In genomic region chr6:7082467-7083259, GRCm38 (mm10) we compare ENCODE assay signal across 16 mouse cellular contexts.
DNase-seq lines count a peak whose midpoint lies in the region; ATAC-seq lines count a peak whose summit lies in the region.
"Had no signal": no experiment of that assay in that cellular context is flagged by ENCODE, and none has a peak within 500 bp of the region (broad histone marks: within the 10 kb centered on the region; RNA-seq: fewer than 3 reads in every experiment).

No protein-coding gene starts in this region.

- H3K27me3 ChIP-seq in neural tube, embryonic 11.5 days (ENCODE audit: control insufficient read depth, insufficient read depth, low read length), result no peaks in the 10 kb centered on the region
- H3K27me3 ChIP-seq in hindbrain, embryonic 12.5 days, result no peaks in the 10 kb centered on the region
- no peaks in the 10 kb centered on the region for H3K27me3 ChIP-seq in midbrain, embryonic 13.5 days
- H3K27me3 ChIP-seq in neural tube, embryonic 15.5 days (replicated peaks), result no peaks in the 10 kb centered on the region
- no peaks in the 10 kb centered on the region for H3K27me3 ChIP-seq in kidney, embryonic 16.5 days (ENCODE audit: insufficient read depth, low read length)
- H3K27me3 ChIP-seq: embryonic facial prominence, embryonic 12.5 days; heart, embryonic 12.5 days; liver, embryonic 12.5 days had no signal

- DNase-seq in neural tube, embryonic 11.5 days (ENCODE audit: low spot score), result no peak
- DNase-seq in neural tube, embryonic 10.5 days (ENCODE audit: extremely low spot score, low spot score), result no peak
- no peak for DNase-seq in urinary bladder, postnatal 36 days (ENCODE audit: low spot score in 2 of 2)
- DNase-seq in right cerebral cortex, postnatal 10 days (ENCODE audit: low spot score in 2 of 2), result no peak
- DNase-seq: cerebellum, postnatal 10 days; kidney, postnatal 10 days; thymus, postnatal 14 days had no signal

- H3K4me1 ChIP-seq in neural tube, embryonic 11.5 days (ENCODE audit: control insufficient read depth, insufficient read depth, low read length), result no peaks in the 10 kb centered on the region
- no peaks in the 10 kb centered on the region for H3K4me1 ChIP-seq in hindbrain, embryonic 12.5 days
- H3K4me1 ChIP-seq in midbrain, embryonic 13.5 days (replicated peaks), result 0 out of 2 replicates have a peak, but pooled peaks cover 7% of the 10 kb centered on the region
- no peaks in the 10 kb centered on the region for H3K4me1 ChIP-seq in neural tube, embryonic 15.5 days
- no peaks in the 10 kb centered on the region for H3K4me1 ChIP-seq in kidney, embryonic 16.5 days (ENCODE audit: insufficient read depth, low read length)
- H3K4me1 ChIP-seq: embryonic facial prominence, embryonic 12.5 days; heart, embryonic 12.5 days; limb, embryonic 10.5 days; liver, embryonic 12.5 days had no signal

- H3K27ac ChIP-seq in neural tube, embryonic 11.5 days (ENCODE audit: low read depth, low read length), result no peak overlapping the region
- H3K27ac ChIP-seq in hindbrain, embryonic 12.5 days, result no peak overlapping the region
- H3K27ac ChIP-seq in midbrain, embryonic 13.5 days, result no peak overlapping the region
- no peak overlapping the region for H3K27ac ChIP-seq in neural tube, embryonic 15.5 days (replicated peaks)
- no peak overlapping the region for H3K27ac ChIP-seq in kidney, embryonic 16.5 days (ENCODE audit: low read length)
- H3K27ac ChIP-seq: embryonic facial prominence, embryonic 12.5 days; limb, embryonic 10.5 days; liver, embryonic 12.5 days had no signal

- H3K9ac ChIP-seq in neural tube, embryonic 11.5 days (ENCODE audit: low read length), result no peak overlapping the region
- no peak overlapping the region for H3K9ac ChIP-seq in hindbrain, embryonic 12.5 days
- H3K9ac ChIP-seq in midbrain, embryonic 13.5 days (replicated peaks), result no peak overlapping the region
- no peak overlapping the region for H3K9ac ChIP-seq in neural tube, embryonic 15.5 days (replicated peaks)
- no peak overlapping the region for H3K9ac ChIP-seq in kidney, embryonic 16.5 days (replicated peaks; ENCODE audit: low read length)
- H3K9ac ChIP-seq: embryonic facial prominence, embryonic 12.5 days; heart, embryonic 12.5 days; liver, embryonic 12.5 days had no signal

- peak; percentile 68; the same call in 1 of the 2 replicates for ATAC-seq in neural tube, embryonic 11.5 days (ENCODE audit: insufficient read depth, low FRiP score, low TSS enrichment)
- peak; percentile 86 for ATAC-seq in hindbrain, embryonic 12.5 days (ENCODE audit: low FRiP score)
- ATAC-seq in midbrain, embryonic 13.5 days, result peak; percentile 93
- peak; percentile 70; the same call in 1 of the 2 replicates for ATAC-seq in neural tube, embryonic 15.5 days (ENCODE audit: low FRiP score)
- ATAC-seq in kidney, embryonic 16.5 days (ENCODE audit: low FRiP score, low TSS enrichment), result no peak
- ATAC-seq: intestine, embryonic 16.5 days; liver, embryonic 12.5 days had no signal

- WGBS in neural tube, embryonic 11.5 days, result 66% methylated on average over 5 of the region's 5 CpGs
- WGBS in hindbrain, embryonic 12.5 days, result 59% methylated on average over 5 of the region's 5 CpGs
- WGBS in midbrain, embryonic 13.5 days, result 51% methylated on average over 5 of the region's 5 CpGs
- WGBS in neural tube, embryonic 15.5 days, result 55% methylated on average over 5 of the region's 5 CpGs
- 63% methylated on average over 5 of the region's 5 CpGs for WGBS in kidney, embryonic 16.5 days

- H3K36me3 ChIP-seq in neural tube, embryonic 11.5 days (ENCODE audit: control insufficient read depth, insufficient read depth, low read length), result no peaks in the 10 kb centered on the region
- no peaks in the 10 kb centered on the region for H3K36me3 ChIP-seq in hindbrain, embryonic 12.5 days
- no peaks in the 10 kb centered on the region for H3K36me3 ChIP-seq in midbrain, embryonic 13.5 days
- no peaks in the 10 kb centered on the region for H3K36me3 ChIP-seq in neural tube, embryonic 15.5 days
- no peaks in the 10 kb centered on the region for H3K36me3 ChIP-seq in kidney, embryonic 16.5 days (ENCODE audit: insufficient read depth, low read length)
- H3K36me3 ChIP-seq: embryonic facial prominence, embryonic 12.5 days; heart, embryonic 12.5 days; limb, embryonic 10.5 days; liver, embryonic 12.5 days had no signal

- H3K4me3 ChIP-seq in neural tube, embryonic 11.5 days (ENCODE audit: low read depth, low read length), result no peak overlapping the region
- H3K4me3 ChIP-seq in hindbrain, embryonic 12.5 days, result no peak overlapping the region
- H3K4me3 ChIP-seq in midbrain, embryonic 13.5 days (replicated peaks), result no peak overlapping the region
- H3K4me3 ChIP-seq in neural tube, embryonic 15.5 days (replicated peaks), result no peak overlapping the region
- H3K4me3 ChIP-seq in kidney, embryonic 16.5 days (ENCODE audit: low read length), result no peak overlapping the region
- H3K4me3 ChIP-seq: embryonic facial prominence, embryonic 12.5 days; heart, embryonic 12.5 days; limb, embryonic 10.5 days; liver, embryonic 12.5 days had no signal

- H3K4me2 ChIP-seq in neural tube, embryonic 11.5 days (ENCODE audit: low read depth), result no peak overlapping the region
- H3K4me2 ChIP-seq in hindbrain, embryonic 12.5 days (replicated peaks), result no peak overlapping the region
- H3K4me2 ChIP-seq in midbrain, embryonic 13.5 days (replicated peaks), result no peak overlapping the region
- no peak overlapping the region for H3K4me2 ChIP-seq in neural tube, embryonic 15.5 days
- H3K4me2 ChIP-seq in kidney, embryonic 16.5 days (replicated peaks; ENCODE audit: low read depth, low read length), result no peak overlapping the region
- H3K4me2 ChIP-seq: embryonic facial prominence, embryonic 12.5 days; heart, embryonic 12.5 days; liver, embryonic 12.5 days had no signal

- no peaks in the 10 kb centered on the region for H3K9me3 ChIP-seq in neural tube, embryonic 11.5 days (ENCODE audit: control insufficient read depth, low read length)
- H3K9me3 ChIP-seq in hindbrain, embryonic 12.5 days (replicated peaks), result no peaks in the 10 kb centered on the region
- H3K9me3 ChIP-seq in midbrain, embryonic 13.5 days, result no peaks in the 10 kb centered on the region
- no peaks in the 10 kb centered on the region for H3K9me3 ChIP-seq in neural tube, embryonic 15.5 days (replicated peaks)
- H3K9me3 ChIP-seq in kidney, embryonic 16.5 days (ENCODE audit: low read length), result no peaks in the 10 kb centered on the region
- H3K9me3 ChIP-seq: embryonic facial prominence, embryonic 12.5 days; heart, embryonic 12.5 days; limb, embryonic 10.5 days; liver, embryonic 12.5 days had no signal
